Mouse (Mus musculus) gastrocnemius, adult 8-10 months (tissue): ENCODE measurements around the gene Cenpu. TPM values are rescaled to one million over a fixed set of nuclear protein-coding genes. Genes with fewer than 3 reads are reported as not detected.

Experiments used
- total RNA-seq, 4 experiments: library from RNA; stranded (reverse); gene quantifications; 2 replicates each; pipeline ENCODE4 v1.2.4; 2022

The Cenpu gene
- total RNA-seq, 4 experiments from 2014 or later, result 0.19 to 0.29 TPM; not detected in 2

Other genes with a start within 250 kb of the Cenpu start
- gene Acsl1, start 81.0 kb upstream of the Cenpu start, total RNA-seq, result 100 to 1,000 TPM; 225 to 268 (median 235) TPM
- gene Primpol, start 65.2 kb downstream of the Cenpu start, total RNA-seq, result 1 to 10 TPM; 1.0 to 2.6 (median 1.6) TPM
- 1 to 10 TPM in 2 of 4 experiments, under 1 TPM in 2; 0.77 to 2.1 (median 1.4) TPM for gene Casp3, start 65.3 kb downstream of the Cenpu start, total RNA-seq
- gene Irf2, start 187.7 kb downstream of the Cenpu start, total RNA-seq, result 10 to 100 TPM; 24.9 to 35.0 (median 31.2) TPM